Mouse (Mus musculus): Measurements from ENCODE around the gene Endog. TPM values are rescaled to one million over a fixed set of nuclear protein-coding genes. Genes with fewer than 3 reads are reported as not detected.
"Not testable (repeated sequence)": the region's sequence is repeated elsewhere in the genome, so short reads cannot be mapped to it uniquely, and the experiment has no call there.

Endog gene
- polyA plus RNA-seq, 1 experiment: 0.45 TPM

- Histone ChIP-seq H3K9me3 (ENCODE audit: control insufficient read depth, low read length) (no peaks in the 10 kb centered on the region), H3K4me3 (replicated peaks) (peak within 1 kb of the TSS; percentile 88), H3K27me3 (ENCODE audit: control insufficient read depth) (no peaks in the 10 kb centered on the region), H3K36me3 (ENCODE audit: control insufficient read depth) (peaks cover 12% of the 10 kb centered on the region), H3K4me1 (ENCODE audit: control insufficient read depth) (peaks cover 53% of the 10 kb centered on the region)
- TF ChIP-seq TAL1 (IDR thresholded peaks at IDR 0.05; ENCODE audit: low read length): no peak
- TF ChIP-seq GATA1 (IDR thresholded peaks at IDR 0.05; ENCODE audit: low read length): no peak
These were observed 37.5 kb upstream of the Endog start, which contains the start of gene Tbc1d13 for GRCm38 (mm10) chr2:30133613-30134377. TSS of gene Tbc1d13 (plus strand) at chr2:30133746.

- H3K4me1 ChIP-seq (ENCODE audit: control insufficient read depth): peaks cover 53% of the 10 kb centered on the region
- no peak for TF ChIP-seq GATA1 (IDR thresholded peaks at IDR 0.05; ENCODE audit: low read length)
- TF ChIP-seq TAL1 (IDR thresholded peaks at IDR 0.05; ENCODE audit: low read length): no peak
These were observed 36.9 kb upstream of the Endog start for GRCm38 (mm10) chr2:30134378-30134711.

GRCm38 (mm10) chr2:30134928-30135620 lies 36.2 kb upstream of the Endog start:
- Histone ChIP-seq H3K36me3 (ENCODE audit: control insufficient read depth) (peaks cover 15% of the 10 kb centered on the region), H3K4me1 (ENCODE audit: control insufficient read depth) (peaks cover 50% of the 10 kb centered on the region), H3K4me3 (replicated peaks) (peak overlapping the region; percentile 88), H3K27me3 (ENCODE audit: control insufficient read depth) (no peaks in the 10 kb centered on the region), H3K9me3 (ENCODE audit: control insufficient read depth, low read length) (no peaks in the 10 kb centered on the region)
- TF ChIP-seq GATA1 (IDR thresholded peaks at IDR 0.05; ENCODE audit: low read length): no peak
- TF ChIP-seq TAL1 (IDR thresholded peaks at IDR 0.05; ENCODE audit: low read length): no peak

More at GRCm38 (mm10) chr2:30134378-30134711, 36.9 kb upstream of the Endog start:
- Histone ChIP-seq H3K27me3 (ENCODE audit: control insufficient read depth) (no peaks in the 10 kb centered on the region), H3K4me3 (replicated peaks) (peak overlapping the region; percentile 88), H3K36me3 (ENCODE audit: control insufficient read depth) (peaks cover 13% of the 10 kb centered on the region), H3K9me3 (ENCODE audit: control insufficient read depth, low read length) (no peaks in the 10 kb centered on the region)

GRCm38 (mm10) chr2:30136458-30136857 lies 34.8 kb upstream of the Endog start:
- peaks cover 50% of the 10 kb centered on the region for H3K4me1 ChIP-seq (ENCODE audit: control insufficient read depth)
- TF ChIP-seq GATA1 (IDR thresholded peaks at IDR 0.05; ENCODE audit: low read length) (no peak), TAL1 (IDR thresholded peaks at IDR 0.05; ENCODE audit: low read length) (no peak)
- peaks cover 29% of the 10 kb centered on the region for H3K36me3 ChIP-seq (ENCODE audit: control insufficient read depth)
- H3K4me3 ChIP-seq (replicated peaks): no peak overlapping the region
- H3K27me3 ChIP-seq (ENCODE audit: control insufficient read depth): no peaks in the 10 kb centered on the region
- no peaks in the 10 kb centered on the region for H3K9me3 ChIP-seq (ENCODE audit: control insufficient read depth, low read length)

- not testable (repeated sequence) for H3K9me3 ChIP-seq (ENCODE audit: control insufficient read depth, low read length); H3K27me3 ChIP-seq (ENCODE audit: control insufficient read depth); H3K4me3 ChIP-seq (replicated peaks)
- peaks cover 58% of the 10 kb centered on the region for H3K36me3 ChIP-seq (ENCODE audit: control insufficient read depth)
- peaks cover 25% of the 10 kb centered on the region for H3K4me1 ChIP-seq (ENCODE audit: control insufficient read depth)
These were observed 31.3 kb upstream of the Endog start for GRCm38 (mm10) chr2:30140021-30140420.

- no peaks in the 10 kb centered on the region for H3K9me3 ChIP-seq (ENCODE audit: control insufficient read depth, low read length)
- no peaks in the 10 kb centered on the region for H3K4me1 ChIP-seq (ENCODE audit: control insufficient read depth)
- H3K4me3 ChIP-seq (replicated peaks): no peak overlapping the region
- no peaks in the 10 kb centered on the region for H3K27me3 ChIP-seq (ENCODE audit: control insufficient read depth)
- H3K36me3 ChIP-seq (ENCODE audit: control insufficient read depth): peaks cover 77% of the 10 kb centered on the region
- TF ChIP-seq TAL1 (IDR thresholded peaks at IDR 0.05; ENCODE audit: low read length) (no peak), GATA1 (IDR thresholded peaks at IDR 0.05; ENCODE audit: low read length) (no peak)
These were observed 26.9 kb upstream of the Endog start for GRCm38 (mm10) chr2:30144436-30144835.

GRCm38 (mm10) chr2:30147466-30147865 lies 23.8 kb upstream of the Endog start:
- Histone ChIP-seq H3K4me3 (replicated peaks) (no peak overlapping the region), H3K4me1 (ENCODE audit: control insufficient read depth) (no peaks in the 10 kb centered on the region), H3K9me3 (ENCODE audit: control insufficient read depth, low read length) (no peaks in the 10 kb centered on the region), H3K36me3 (ENCODE audit: control insufficient read depth) (peaks cover 69% of the 10 kb centered on the region), H3K27me3 (ENCODE audit: control insufficient read depth) (no peaks in the 10 kb centered on the region)
- TF ChIP-seq GATA1 (IDR thresholded peaks at IDR 0.05; ENCODE audit: low read length) (no peak), TAL1 (IDR thresholded peaks at IDR 0.05; ENCODE audit: low read length) (no peak)

GRCm38 (mm10) chr2:30151840-30152239 lies 19.5 kb upstream of the Endog start:
- TF ChIP-seq GATA1 (IDR thresholded peaks at IDR 0.05; ENCODE audit: low read length) (no peak), TAL1 (IDR thresholded peaks at IDR 0.05; ENCODE audit: low read length) (no peak)
- Histone ChIP-seq H3K9me3 (ENCODE audit: control insufficient read depth, low read length) (no peaks in the 10 kb centered on the region), H3K4me1 (ENCODE audit: control insufficient read depth) (no peaks in the 10 kb centered on the region), H3K27me3 (ENCODE audit: control insufficient read depth) (no peaks in the 10 kb centered on the region), H3K4me3 (replicated peaks) (no peak overlapping the region), H3K36me3 (ENCODE audit: control insufficient read depth) (peaks cover 40% of the 10 kb centered on the region)

- TF ChIP-seq GATA1 (IDR thresholded peaks at IDR 0.05; ENCODE audit: low read length) (no peak), TAL1 (IDR thresholded peaks at IDR 0.05; ENCODE audit: low read length) (no peak)
- H3K4me3 ChIP-seq (replicated peaks): no peak overlapping the region
- peaks cover 33% of the 10 kb centered on the region for H3K36me3 ChIP-seq (ENCODE audit: control insufficient read depth)
- no peaks in the 10 kb centered on the region for H3K9me3 ChIP-seq (ENCODE audit: control insufficient read depth, low read length)
- no peaks in the 10 kb centered on the region for H3K4me1 ChIP-seq (ENCODE audit: control insufficient read depth)
- H3K27me3 ChIP-seq (ENCODE audit: control insufficient read depth): no peaks in the 10 kb centered on the region
These were observed 18.7 kb upstream of the Endog start for GRCm38 (mm10) chr2:30152616-30153015.

- not testable (repeated sequence) for H3K27me3 ChIP-seq (ENCODE audit: control insufficient read depth); H3K9me3 ChIP-seq (ENCODE audit: control insufficient read depth, low read length); H3K36me3 ChIP-seq (ENCODE audit: control insufficient read depth); H3K4me1 ChIP-seq (ENCODE audit: control insufficient read depth); H3K4me3 ChIP-seq (replicated peaks)
These were observed 11.4 kb upstream of the Endog start for GRCm38 (mm10) chr2:30159871-30160270.
